Mouse (Mus musculus): ENCODE measurements at regions not wholly inside any gene's neighbourhood (a gene's known extent, or its start where the extent isn't known, plus 50 kb on each side); places are given as distances from the start of the nearest gene placed in this dataset.

- H3K4me2 ChIP-seq (replicated peaks; ENCODE audit: low read depth, low read length) = no peak overlapping the region
- H3K4me3 ChIP-seq (ENCODE audit: low read length) = no peak overlapping the region
- H3K4me1 ChIP-seq (ENCODE audit: control insufficient read depth, insufficient read depth, low read length) = no peaks in the 10 kb centered on the region
- WGBS = 50% methylated on average over 5 of the region's 5 CpGs
- H3K9ac ChIP-seq (ENCODE audit: low read depth, low read length) = no peak overlapping the region
- no peaks in the 10 kb centered on the region for H3K36me3 ChIP-seq (ENCODE audit: control insufficient read depth, insufficient read depth, low read length)
- H3K9me3 ChIP-seq (ENCODE audit: control insufficient read depth, low read length) = no peaks in the 10 kb centered on the region
- no peaks in the 10 kb centered on the region for H3K27me3 ChIP-seq (ENCODE audit: control insufficient read depth, insufficient read depth, low read length)
- no peak overlapping the region for H3K27ac ChIP-seq (ENCODE audit: low read depth, low read length)
- ATAC-seq (ENCODE audit: low FRiP score, low TSS enrichment) = no peak
Measured at GRCm38 (mm10) chr1:89279382-89279781, 175.2 kb upstream of the Agap1 start.

- 77% methylated on average over 1 of the region's 1 CpGs for WGBS
- Histone ChIP-seq H3K9ac (ENCODE audit: low read depth, low read length) (no peak overlapping the region), H3K27me3 (ENCODE audit: control insufficient read depth, insufficient read depth, low read length) (no peaks in the 10 kb centered on the region), H3K36me3 (ENCODE audit: control insufficient read depth, insufficient read depth, low read length) (no peaks in the 10 kb centered on the region), H3K4me3 (ENCODE audit: low read length) (no peak overlapping the region), H3K4me2 (replicated peaks; ENCODE audit: low read depth, low read length) (no peak overlapping the region), H3K27ac (ENCODE audit: low read depth, low read length) (no peak overlapping the region), H3K4me1 (ENCODE audit: control insufficient read depth, insufficient read depth, low read length) (no peaks in the 10 kb centered on the region), H3K9me3 (ENCODE audit: control insufficient read depth, low read length) (no peaks in the 10 kb centered on the region)
- no peak for ATAC-seq (ENCODE audit: low FRiP score, low TSS enrichment)
Measured at GRCm38 (mm10) chr1:89281107-89281655, 173.4 kb upstream of the Agap1 start.

- no peak overlapping the region for H3K27ac ChIP-seq (ENCODE audit: low read depth, low read length)
- no peaks in the 10 kb centered on the region for H3K36me3 ChIP-seq (ENCODE audit: control insufficient read depth, insufficient read depth, low read length)
- H3K9me3 ChIP-seq (ENCODE audit: control insufficient read depth, low read length) = no peaks in the 10 kb centered on the region
- no peaks in the 10 kb centered on the region for H3K4me1 ChIP-seq (ENCODE audit: control insufficient read depth, insufficient read depth, low read length)
- whole genome bisulfite sequencing = 83% methylated on average over 4 of the region's 4 CpGs
- H3K9ac ChIP-seq (ENCODE audit: low read depth, low read length) = no peak overlapping the region
- H3K27me3 ChIP-seq (ENCODE audit: control insufficient read depth, insufficient read depth, low read length) = no peaks in the 10 kb centered on the region
- H3K4me3 ChIP-seq (ENCODE audit: low read length) = no peak overlapping the region
- no peak for ATAC-seq (ENCODE audit: low FRiP score, low TSS enrichment)
- H3K4me2 ChIP-seq (replicated peaks; ENCODE audit: low read depth, low read length) = no peak overlapping the region
Measured at GRCm38 (mm10) chr1:89285041-89285440, 169.6 kb upstream of the Agap1 start.

GRCm38 (mm10) chr1:89287136-89287795 is 167.3 kb upstream of the Agap1 start:
- H3K36me3 ChIP-seq (ENCODE audit: control insufficient read depth, insufficient read depth, low read length) = no peaks in the 10 kb centered on the region
- no peak overlapping the region for H3K27ac ChIP-seq (ENCODE audit: low read depth, low read length)
- no peaks in the 10 kb centered on the region for H3K27me3 ChIP-seq (ENCODE audit: control insufficient read depth, insufficient read depth, low read length)
- no peak for ATAC-seq (ENCODE audit: low FRiP score, low TSS enrichment)
- H3K9ac ChIP-seq (ENCODE audit: low read depth, low read length) = no peak overlapping the region
- H3K9me3 ChIP-seq (ENCODE audit: control insufficient read depth, low read length) = no peaks in the 10 kb centered on the region
- WGBS = 85% methylated on average over 10 of the region's 10 CpGs
- no peak overlapping the region for H3K4me2 ChIP-seq (replicated peaks; ENCODE audit: low read depth, low read length)
- H3K4me3 ChIP-seq (ENCODE audit: low read length) = no peak overlapping the region
- no peaks in the 10 kb centered on the region for H3K4me1 ChIP-seq (ENCODE audit: control insufficient read depth, insufficient read depth, low read length)

GRCm38 (mm10) chr1:89288001-89288400 is 166.6 kb upstream of the Agap1 start:
- Histone ChIP-seq H3K27ac (ENCODE audit: low read depth, low read length) (no peak overlapping the region), H3K4me3 (ENCODE audit: low read length) (no peak overlapping the region), H3K27me3 (ENCODE audit: control insufficient read depth, insufficient read depth, low read length) (no peaks in the 10 kb centered on the region), H3K36me3 (ENCODE audit: control insufficient read depth, insufficient read depth, low read length) (no peaks in the 10 kb centered on the region), H3K9ac (ENCODE audit: low read depth, low read length) (no peak overlapping the region), H3K4me1 (ENCODE audit: control insufficient read depth, insufficient read depth, low read length) (no peaks in the 10 kb centered on the region), H3K4me2 (replicated peaks; ENCODE audit: low read depth, low read length) (no peak overlapping the region), H3K9me3 (ENCODE audit: control insufficient read depth, low read length) (no peaks in the 10 kb centered on the region)
- no peak for ATAC-seq (ENCODE audit: low FRiP score, low TSS enrichment)

- no peak overlapping the region for H3K4me3 ChIP-seq (ENCODE audit: low read length)
- H3K9ac ChIP-seq (ENCODE audit: low read depth, low read length) = no peak overlapping the region
- no peak overlapping the region for H3K27ac ChIP-seq (ENCODE audit: low read depth, low read length)
- H3K9me3 ChIP-seq (ENCODE audit: control insufficient read depth, low read length) = no peaks in the 10 kb centered on the region
- WGBS = 83% methylated on average over 2 of the region's 2 CpGs
- H3K36me3 ChIP-seq (ENCODE audit: control insufficient read depth, insufficient read depth, low read length) = no peaks in the 10 kb centered on the region
- H3K27me3 ChIP-seq (ENCODE audit: control insufficient read depth, insufficient read depth, low read length) = no peaks in the 10 kb centered on the region
- H3K4me2 ChIP-seq (replicated peaks; ENCODE audit: low read depth, low read length) = no peak overlapping the region
- H3K4me1 ChIP-seq (ENCODE audit: control insufficient read depth, insufficient read depth, low read length) = no peaks in the 10 kb centered on the region
- ATAC-seq (ENCODE audit: low FRiP score, low TSS enrichment) = no peak
Measured at GRCm38 (mm10) chr1:89288921-89289320, 165.7 kb upstream of the Agap1 start.

GRCm38 (mm10) chr1:89296691-89297090 is 157.9 kb upstream of the Agap1 start:
- Histone ChIP-seq H3K9me3 (ENCODE audit: control insufficient read depth, low read length) (no peaks in the 10 kb centered on the region), H3K4me2 (replicated peaks; ENCODE audit: low read depth, low read length) (no peak overlapping the region), H3K4me1 (ENCODE audit: control insufficient read depth, insufficient read depth, low read length) (no peaks in the 10 kb centered on the region), H3K27me3 (ENCODE audit: control insufficient read depth, insufficient read depth, low read length) (no peaks in the 10 kb centered on the region), H3K9ac (ENCODE audit: low read depth, low read length) (no peak overlapping the region), H3K36me3 (ENCODE audit: control insufficient read depth, insufficient read depth, low read length) (no peaks in the 10 kb centered on the region), H3K27ac (ENCODE audit: low read depth, low read length) (no peak overlapping the region), H3K4me3 (ENCODE audit: low read length) (no peak overlapping the region)
- WGBS = 70% methylated on average over 3 of the region's 3 CpGs
- no peak for ATAC-seq (ENCODE audit: low FRiP score, low TSS enrichment)

- no peaks in the 10 kb centered on the region for H3K27me3 ChIP-seq (ENCODE audit: control insufficient read depth, insufficient read depth, low read length)
- H3K4me1 ChIP-seq (ENCODE audit: control insufficient read depth, insufficient read depth, low read length) = no peaks in the 10 kb centered on the region
- no peaks in the 10 kb centered on the region for H3K36me3 ChIP-seq (ENCODE audit: control insufficient read depth, insufficient read depth, low read length)
- H3K4me3 ChIP-seq (ENCODE audit: low read length) = no peak overlapping the region
- H3K9ac ChIP-seq (ENCODE audit: low read depth, low read length) = no peak overlapping the region
- H3K4me2 ChIP-seq (replicated peaks; ENCODE audit: low read depth, low read length) = no peak overlapping the region
- no peaks in the 10 kb centered on the region for H3K9me3 ChIP-seq (ENCODE audit: control insufficient read depth, low read length)
- no peak overlapping the region for H3K27ac ChIP-seq (ENCODE audit: low read depth, low read length)
- no peak for ATAC-seq (ENCODE audit: low FRiP score, low TSS enrichment)
- WGBS = 82% methylated on average over 11 of the region's 11 CpGs
Measured at GRCm38 (mm10) chr1:89297766-89298165, 156.8 kb upstream of the Agap1 start.

GRCm38 (mm10) chr1:89301151-89301550 is 153.5 kb upstream of the Agap1 start:
- Histone ChIP-seq H3K9me3 (ENCODE audit: control insufficient read depth, low read length) (no peaks in the 10 kb centered on the region), H3K36me3 (ENCODE audit: control insufficient read depth, insufficient read depth, low read length) (no peaks in the 10 kb centered on the region), H3K9ac (ENCODE audit: low read depth, low read length) (no peak overlapping the region), H3K27ac (ENCODE audit: low read depth, low read length) (no peak overlapping the region), H3K27me3 (ENCODE audit: control insufficient read depth, insufficient read depth, low read length) (no peaks in the 10 kb centered on the region), H3K4me2 (replicated peaks; ENCODE audit: low read depth, low read length) (no peak overlapping the region), H3K4me3 (ENCODE audit: low read length) (no peak overlapping the region), H3K4me1 (ENCODE audit: control insufficient read depth, insufficient read depth, low read length) (no peaks in the 10 kb centered on the region)
- WGBS = 84% methylated on average over 6 of the region's 6 CpGs
- ATAC-seq (ENCODE audit: low FRiP score, low TSS enrichment) = no peak
